Mouse (Mus musculus): ENCODE measurements around the gene Arpc5. TPM values are rescaled to one million over a fixed set of nuclear protein-coding genes. Genes with fewer than 3 reads are reported as not detected.

Arpc5 gene
- 240 and 249 TPM in 2 replicates for polyA plus RNA-seq (2012; rRNA removed)

DNA sequence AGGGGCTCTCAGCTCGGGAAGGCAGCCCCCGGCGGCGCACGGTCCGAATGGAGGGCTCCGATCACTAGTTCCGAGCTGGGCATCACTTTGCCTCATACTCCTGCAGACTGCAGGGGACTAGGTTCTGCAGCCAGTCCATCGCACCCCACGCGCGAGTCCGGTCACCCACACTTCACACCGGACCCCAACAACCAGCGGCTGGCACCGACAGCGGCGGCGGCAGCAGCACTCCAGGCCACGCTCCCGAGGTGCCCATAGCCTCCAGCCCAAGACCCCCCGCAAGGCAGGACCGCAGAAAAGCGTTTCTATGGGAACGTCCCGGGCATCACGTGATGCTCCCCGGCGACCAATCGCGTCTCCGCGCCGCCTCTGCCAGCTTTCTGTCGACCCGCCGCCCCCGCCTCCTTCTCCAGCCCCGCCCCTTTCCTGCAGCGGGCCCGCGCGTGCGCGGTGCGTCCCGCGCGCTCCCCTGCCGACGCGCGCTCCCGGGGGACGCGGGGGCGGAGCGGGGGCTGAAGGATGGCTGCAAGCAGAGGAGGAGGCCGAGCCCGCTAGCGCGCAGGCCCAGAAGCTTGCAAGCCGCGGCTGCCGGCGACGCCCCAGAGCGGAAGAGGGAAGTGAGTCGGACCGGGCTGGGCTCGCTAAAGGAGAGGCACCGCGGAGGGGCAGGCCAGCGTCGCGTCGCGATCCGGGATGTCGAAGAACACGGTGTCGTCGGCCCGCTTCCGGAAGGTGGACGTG, at the start of gene Arpc5, which contains the start of gene Rgl1:
Gene Arpc5 (plus strand): TSS at position 511 of the 741 bp plus-strand sequence.
Gene Rgl1 (minus strand): TSS at position 320 of the 741 bp plus-strand sequence.

DNA sequence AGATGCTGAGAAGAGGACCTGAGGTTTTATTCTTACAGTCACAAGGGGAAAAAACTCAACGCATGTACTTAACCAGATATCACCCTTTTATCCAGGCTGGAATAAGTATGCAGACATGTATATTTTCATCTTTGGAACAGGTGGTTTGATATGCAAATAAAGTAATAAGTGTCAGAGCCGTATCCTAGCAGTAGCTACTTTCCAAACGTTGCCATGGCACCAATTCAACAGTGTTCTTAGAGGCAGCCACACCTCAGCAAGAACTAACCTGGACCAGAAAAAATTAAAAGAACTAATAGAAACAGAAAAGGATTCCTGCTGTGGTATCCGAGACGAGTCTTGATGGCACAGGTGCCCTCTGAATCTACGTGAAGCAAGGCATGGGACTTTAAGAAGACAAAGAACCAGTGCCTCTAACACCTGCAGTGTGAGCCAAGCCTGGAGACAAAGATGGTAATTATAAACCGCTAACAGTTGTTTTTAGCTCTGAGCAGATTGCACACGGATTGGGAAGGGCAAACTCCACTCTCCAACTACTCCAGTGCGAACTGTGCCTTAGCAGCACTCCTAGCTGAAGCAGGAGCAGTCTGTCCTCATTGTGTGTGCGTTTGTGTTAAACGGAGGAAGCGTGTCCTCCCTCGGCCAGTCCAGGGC, 15.9 kb upstream of the Arpc5 start, which contains the start of gene Apobec4:
Gene Apobec4 (plus strand): TSS at position 240 of the 654 bp plus-strand sequence.

DNA sequence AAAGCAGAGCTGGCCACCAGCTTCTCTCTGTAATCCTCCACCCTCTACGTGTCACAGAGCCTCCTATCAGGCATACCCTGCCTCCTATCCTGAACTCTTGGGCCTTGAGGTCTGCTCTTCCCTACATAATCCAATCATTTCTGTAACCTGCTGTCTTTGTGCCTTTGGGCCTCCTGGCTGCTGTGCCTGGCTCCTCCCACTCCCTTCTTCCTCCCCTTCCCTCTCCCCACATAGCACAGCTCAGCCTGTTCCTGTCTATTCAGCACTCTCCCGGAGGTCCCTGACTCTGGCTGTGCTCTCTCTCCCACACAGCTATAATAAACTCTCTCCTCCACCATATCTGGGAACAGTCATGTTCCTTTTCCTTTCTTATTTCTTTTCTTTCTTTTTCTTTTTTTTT, 33.6 kb downstream of the Arpc5 start, which contains the start of gene Ncf2:
Gene Ncf2 (plus strand): TSS at position 298 of the 400 bp plus-strand sequence.

Other genes with a start within 250 kb of the Arpc5 start
- gene Apobec4, start 16.0 kb upstream of the Arpc5 start, polyA plus RNA-seq (2012; rRNA removed): 0.11 and 0.18 TPM in 2 replicates
- gene Rgl1, start 191 bp upstream of the Arpc5 start, polyA plus RNA-seq (2012; rRNA removed): 16.6 and 18.9 TPM in 2 replicates
- 1.7 and 2.5 TPM in 2 replicates for gene Ncf2, start 33.7 kb downstream of the Arpc5 start, polyA plus RNA-seq (2012; rRNA removed)
- gene Smg7, start 136.1 kb downstream of the Arpc5 start, polyA plus RNA-seq (2012; rRNA removed): 37.7 and 39.9 TPM in 2 replicates
- 67.4 and 80.5 TPM in 2 replicates for gene Nmnat2, start 188.5 kb downstream of the Arpc5 start, polyA plus RNA-seq (2012; rRNA removed)

All from central nervous system, embryonic 18 days (tissue).